Mouse (Mus musculus) myocyte (in vitro differentiated cells): ENCODE data around the gene Kcnab1.

Experiments
- MAX ChIP-seq: IDR thresholded peaks from one replicate; pipeline ENCODE4 v1.6.1; 2011; ENCODE audit warnings: low read depth, mild to moderate bottlenecking, control low read depth
- POLR2A ChIP-seq: IDR thresholded peaks from one replicate; pipeline ENCODE4 v1.6.1; 2011; ENCODE audit warnings: low read depth, mild to moderate bottlenecking, control low read depth, moderate library complexity; ENCODE audit not compliant: insufficient read length
- POLR2AphosphoS2 ChIP-seq: IDR thresholded peaks from one replicate; pipeline ENCODE4 v1.6.1; 2011; ENCODE audit warnings: low read depth, control low read depth; ENCODE audit not compliant: insufficient read length

DNA sequence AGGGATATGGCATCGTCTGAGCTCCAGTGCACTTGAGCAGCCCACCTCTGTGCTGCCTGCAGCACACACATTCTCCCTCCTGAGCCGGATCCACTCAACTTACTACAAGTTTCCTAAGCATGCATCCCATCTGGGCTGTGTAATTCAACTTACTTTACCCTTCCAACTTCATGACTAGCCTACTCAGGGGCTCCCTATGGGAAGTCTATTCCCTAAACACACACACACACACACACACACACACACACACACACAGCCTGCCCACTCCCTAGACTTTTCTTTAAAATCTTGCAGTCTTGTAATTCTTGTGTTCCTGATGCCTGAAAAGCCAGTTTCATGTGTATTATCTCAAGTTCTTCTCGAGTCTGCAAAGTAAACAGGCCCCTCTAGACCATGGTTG is 216.1 kb downstream of the Kcnab1 start:
- no peak for TF ChIP-seq MAX
- TF ChIP-seq POLR2AphosphoS2: no peak
- no peak for TF ChIP-seq POLR2A
